Mouse (Mus musculus): ENCODE data around the gene Rtl10.

The Rtl10 gene

GRCm38 (mm10) chr16:18547891-18548290 lies 49.2 kb downstream of the Rtl10 start:
- no peak for DNase-seq (ENCODE audit: low spot score)
